Mouse (Mus musculus) kidney, embryonic 14.5 days (tissue): ENCODE measurements around the gene Tmem158. TPM values are rescaled to one million over a fixed set of nuclear protein-coding genes. Genes with fewer than 3 reads are reported as not detected.

Source experiments
- ATAC-seq: fragments of 200-750 bp; cut with Nextera tagmentation; 2 replicates; pipeline ENCODE4 v1.8.0; 2017; ENCODE audit warnings: moderate number of reproducible peaks, mild to moderate bottlenecking, moderate TSS enrichment, moderate library complexity; ENCODE audit not compliant: low FRiP score, low TSS enrichment
- H3K27ac ChIP-seq: fragments of 300-500 bp; sonication (generic); 2 replicates; pipeline ENCODE4 v1.5.1; 2014; ENCODE audit warnings: low read depth, mild to moderate bottlenecking, low read length, moderate library complexity, mixed read lengths
- H3K27me3 ChIP-seq: fragments of 300-500 bp; sonication (generic); 2 replicates; pipeline ENCODE4 v1.6.1; 2014; ENCODE audit warnings: mild to moderate bottlenecking, low read length; ENCODE audit not compliant: control insufficient read depth, insufficient read depth
- H3K36me3 ChIP-seq: fragments of 300-500 bp; sonication (generic); 2 replicates; pipeline ENCODE4 v1.6.1; 2014; ENCODE audit warnings: low read length, mixed read lengths; ENCODE audit not compliant: control insufficient read depth, insufficient read depth
- H3K4me1 ChIP-seq: fragments of 300-500 bp; sonication (generic); 2 replicates; pipeline ENCODE4 v1.6.1; 2014; ENCODE audit warnings: low read length, mixed read lengths; ENCODE audit not compliant: control insufficient read depth, insufficient read depth
- H3K4me2 ChIP-seq: fragments of 300-500 bp; sonication (generic); replicated peaks from 2 replicates; pipeline ENCODE4 v1.6.1; 2014; ENCODE audit warnings: low read depth, mild to moderate bottlenecking, low read length
- H3K4me3 ChIP-seq: fragments of 300-500 bp; sonication (generic); 2 replicates; pipeline ENCODE4 v1.5.1; 2014; ENCODE audit warnings: mild to moderate bottlenecking, low read length
- H3K9ac ChIP-seq: fragments of 300-500 bp; sonication (generic); 2 replicates; pipeline ENCODE4 v1.6.1; 2014; ENCODE audit warnings: low read depth, mild to moderate bottlenecking, low read length, moderate library complexity
- H3K9me3 ChIP-seq: fragments of 300-500 bp; sonication (generic); 2 replicates; pipeline ENCODE4 v1.6.1; 2016; ENCODE audit warnings: low read length; ENCODE audit not compliant: control insufficient read depth
- WGBS: fragments of 180-500 bp; shearing (Covaris S2); extraction: QIAGEN DNeasy Blood & Tissue Kit; methylation state at CpG from one replicate; pipeline ENCODE4 v1.1.7; 2014; 5-methylcytosine and 5-hydroxymethylcytosine counted together
- polyA plus RNA-seq: library from polyadenylated mRNA; unstranded; fragments of >200 nt; fragmentation: Nextera tagmentation; extraction: Ambion mirVana; gene quantifications from 2 replicates; pipeline ENCODE4 v1.2.1, GENCODE M21; 2014

Tmem158 gene
- polyA plus RNA-seq, 1 experiment from 2014 or later, result 5.8 TPM

DNA sequence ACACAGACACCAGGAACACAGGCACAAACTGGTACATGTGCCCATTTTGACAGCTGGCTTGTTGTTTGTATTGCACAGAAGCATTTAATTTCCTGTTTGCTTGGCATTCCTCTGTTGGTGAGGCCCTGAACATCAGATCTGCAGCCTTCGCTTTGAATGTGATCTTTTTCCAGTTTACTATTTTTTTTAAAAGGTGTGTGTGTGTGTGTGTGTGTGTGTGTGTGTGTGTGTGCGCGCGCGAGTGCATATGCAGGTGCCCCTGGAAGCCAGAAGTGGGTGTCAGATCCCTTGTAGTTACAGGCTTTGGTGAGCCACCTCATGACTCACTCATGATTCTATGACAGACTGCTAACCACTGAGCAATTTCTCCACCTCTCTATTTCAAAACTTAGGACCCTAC, 20.3 kb downstream of the Tmem158 start:
- Histone ChIP-seq H3K4me1 (peaks cover 9% of the 10 kb centered on the region; the same call in 1 of the 2 replicates), H3K9me3 (no peaks in the 10 kb centered on the region), H3K27me3 (no peaks in the 10 kb centered on the region), H3K4me2 (no peak overlapping the region), H3K9ac (no peak overlapping the region), H3K27ac (no peak overlapping the region), H3K36me3 (no peaks in the 10 kb centered on the region), H3K4me3 (no peak overlapping the region)
- 99% methylated on average over 5 of the region's 5 CpGs for WGBS
- ATAC-seq, result no peak

DNA sequence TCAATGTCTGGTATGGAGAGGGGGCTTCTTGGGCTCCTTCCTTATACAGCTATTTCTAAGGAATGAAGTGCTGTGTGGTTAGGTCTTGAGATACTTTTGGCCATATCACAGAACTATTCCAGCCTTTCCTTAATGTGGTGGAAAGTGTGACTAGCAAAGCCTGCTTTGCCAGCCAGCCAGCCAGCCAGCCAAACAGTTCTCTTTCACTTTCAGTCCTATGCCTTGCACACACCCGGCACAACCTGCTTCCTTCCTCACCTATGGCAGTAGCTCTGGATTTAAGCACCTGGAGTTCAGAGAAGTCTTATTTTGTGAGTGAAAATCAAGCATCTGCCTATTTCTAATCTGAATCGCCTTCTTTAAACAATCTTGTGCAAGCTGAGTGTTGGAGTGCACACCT, 20.9 kb downstream of the Tmem158 start:
- WGBS, result 81% methylated on average over 2 of the region's 2 CpGs
- Histone ChIP-seq H3K27me3 (no peaks in the 10 kb centered on the region), H3K36me3 (no peaks in the 10 kb centered on the region), H3K4me2 (no peak overlapping the region), H3K27ac (no peak overlapping the region), H3K4me1 (peaks cover 9% of the 10 kb centered on the region; the same call in 1 of the 2 replicates), H3K9me3 (no peaks in the 10 kb centered on the region), H3K9ac (no peak overlapping the region), H3K4me3 (no peak overlapping the region)
- no peak for ATAC-seq

DNA sequence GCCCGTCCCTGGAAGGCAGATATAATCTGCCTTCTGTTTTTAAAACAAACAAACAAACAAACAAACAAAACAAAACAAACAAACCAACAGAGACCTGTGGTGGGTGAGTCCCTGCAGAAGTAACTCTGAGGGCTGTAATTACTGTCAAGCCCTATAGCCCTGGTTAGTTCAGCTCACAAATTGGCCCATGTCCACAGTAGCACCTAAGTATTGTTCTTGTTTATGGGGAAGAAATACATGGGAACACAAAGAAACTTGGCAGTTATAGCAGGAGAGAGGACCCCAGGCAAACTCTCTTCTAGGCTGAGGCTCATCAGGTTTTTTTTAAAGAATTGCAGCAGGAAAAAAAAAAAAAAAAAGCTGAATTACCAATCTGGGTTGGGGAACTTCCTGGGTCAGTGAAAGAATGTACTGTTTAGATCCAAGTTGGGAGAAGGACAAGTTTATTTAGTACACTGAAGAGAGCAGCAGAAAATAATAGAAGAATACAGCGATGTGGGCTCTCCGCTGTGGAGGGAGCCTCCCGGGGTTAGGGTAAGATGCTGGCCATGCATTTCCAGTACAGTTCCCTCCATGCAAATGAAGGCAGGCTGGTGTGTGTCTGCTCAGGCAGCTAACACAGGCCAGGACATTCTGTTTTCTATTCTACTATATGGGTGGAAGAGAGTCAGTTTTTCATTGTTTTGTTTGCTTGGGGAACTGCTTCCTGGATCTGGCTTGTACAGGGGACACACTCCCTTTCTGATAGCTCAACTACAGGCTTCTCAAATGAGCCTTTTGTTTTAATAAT, 22.1 kb downstream of the Tmem158 start:
- 40% methylated on average over 4 of the region's 4 CpGs for WGBS
- ATAC-seq, result no peak
- Histone ChIP-seq H3K9ac (peak overlapping the region; percentile 18; the same call in 1 of the 2 replicates), H3K36me3 (no peaks in the 10 kb centered on the region), H3K4me3 (no peak overlapping the region), H3K4me1 (peaks cover 9% of the 10 kb centered on the region; the same call in 1 of the 2 replicates), H3K9me3 (no peaks in the 10 kb centered on the region), H3K27ac (peak overlapping the region; percentile 18; the same call in 1 of the 2 replicates), H3K4me2 (no peak overlapping the region), H3K27me3 (no peaks in the 10 kb centered on the region)

DNA sequence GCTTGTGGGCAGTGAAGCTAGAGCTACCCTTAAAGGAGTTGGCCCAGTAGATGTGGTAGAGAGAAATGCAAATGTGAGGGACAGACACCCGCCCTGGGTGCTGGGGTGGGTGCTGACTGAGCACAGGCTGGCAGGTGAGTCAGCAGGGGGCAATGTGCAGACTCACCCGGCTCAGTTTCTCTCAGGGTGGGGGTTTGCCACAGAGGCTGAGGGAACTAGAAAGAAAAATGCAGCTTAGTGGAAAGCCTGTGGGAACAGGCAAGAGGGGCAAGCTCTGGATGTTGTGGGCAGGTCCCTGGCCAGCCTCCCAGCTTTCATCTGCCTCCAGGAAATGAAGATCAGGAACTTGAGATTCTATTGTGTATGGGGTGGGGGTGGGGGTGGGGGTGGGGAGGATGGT, 22.8 kb downstream of the Tmem158 start:
- H3K9ac ChIP-seq, result 0 out of 2 replicates have a peak overlapping the region, but pooled peaks have one; percentile 28
- no peak overlapping the region for H3K27ac ChIP-seq
- H3K4me2 ChIP-seq, result no peak overlapping the region
- H3K27me3 ChIP-seq, result no peaks in the 10 kb centered on the region
- no peak overlapping the region for H3K4me3 ChIP-seq
- peak; percentile 78 for ATAC-seq
- H3K9me3 ChIP-seq, result no peaks in the 10 kb centered on the region
- H3K36me3 ChIP-seq, result no peaks in the 10 kb centered on the region
- 21% methylated on average over 2 of the region's 2 CpGs for WGBS
- H3K4me1 ChIP-seq, result peaks cover 9% of the 10 kb centered on the region; the same call in 1 of the 2 replicates

DNA sequence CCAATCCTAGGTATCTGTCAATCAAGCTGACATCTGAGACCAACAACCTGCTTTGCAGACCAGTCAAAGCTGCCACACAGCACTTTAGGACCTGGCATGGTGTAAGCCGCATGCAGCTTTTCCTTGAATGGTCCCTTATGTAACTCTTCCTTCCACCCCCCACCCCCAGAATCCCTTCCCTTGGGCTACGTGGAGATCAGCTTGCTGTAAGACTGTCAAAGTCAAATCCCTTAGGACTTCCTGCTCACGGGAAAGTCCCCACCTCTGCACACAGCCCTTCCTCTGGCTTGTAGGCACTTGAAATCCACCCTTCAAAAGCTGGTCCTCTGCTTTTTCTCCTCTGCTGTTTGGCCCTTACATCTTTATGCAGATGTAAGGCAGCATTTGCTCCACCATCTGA, 24.9 kb downstream of the Tmem158 start:
- Histone ChIP-seq H3K4me2 (no peak overlapping the region), H3K4me1 (peaks cover 9% of the 10 kb centered on the region; the same call in 1 of the 2 replicates), H3K4me3 (no peak overlapping the region), H3K9ac (no peak overlapping the region), H3K9me3 (no peaks in the 10 kb centered on the region), H3K27ac (no peak overlapping the region), H3K27me3 (no peaks in the 10 kb centered on the region), H3K36me3 (no peaks in the 10 kb centered on the region)
- no peak for ATAC-seq
- WGBS, result 45% methylated on average over 3 of the region's 3 CpGs

DNA sequence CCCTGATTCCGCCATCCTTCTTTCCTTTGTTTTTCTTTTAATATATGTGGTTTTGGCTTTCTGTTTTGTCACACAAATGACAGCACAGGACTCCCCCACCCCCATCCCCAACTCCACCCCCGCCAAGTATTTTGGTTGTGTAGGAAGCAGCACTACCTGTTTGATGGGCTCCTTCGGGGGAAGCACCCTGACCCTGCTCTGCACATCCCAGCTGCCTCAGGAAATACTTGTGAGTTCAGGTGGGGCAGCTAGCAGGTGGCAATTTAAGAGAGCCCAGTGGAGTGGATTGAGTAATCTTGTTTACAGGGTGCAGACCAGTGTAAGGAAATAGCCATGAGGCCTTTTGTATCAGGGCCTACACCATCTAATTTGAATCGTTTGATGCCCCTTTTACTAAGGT, 30.7 kb downstream of the Tmem158 start:
- no peak overlapping the region for H3K4me2 ChIP-seq
- H3K27ac ChIP-seq, result no peak overlapping the region
- no peak for ATAC-seq
- H3K4me3 ChIP-seq, result no peak overlapping the region
- H3K9ac ChIP-seq, result no peak overlapping the region
- no peaks in the 10 kb centered on the region for H3K36me3 ChIP-seq
- no peaks in the 10 kb centered on the region for H3K9me3 ChIP-seq
- WGBS, result 60% methylated on average over 4 of the region's 4 CpGs
- no peaks in the 10 kb centered on the region for H3K4me1 ChIP-seq
- H3K27me3 ChIP-seq, result no peaks in the 10 kb centered on the region

DNA sequence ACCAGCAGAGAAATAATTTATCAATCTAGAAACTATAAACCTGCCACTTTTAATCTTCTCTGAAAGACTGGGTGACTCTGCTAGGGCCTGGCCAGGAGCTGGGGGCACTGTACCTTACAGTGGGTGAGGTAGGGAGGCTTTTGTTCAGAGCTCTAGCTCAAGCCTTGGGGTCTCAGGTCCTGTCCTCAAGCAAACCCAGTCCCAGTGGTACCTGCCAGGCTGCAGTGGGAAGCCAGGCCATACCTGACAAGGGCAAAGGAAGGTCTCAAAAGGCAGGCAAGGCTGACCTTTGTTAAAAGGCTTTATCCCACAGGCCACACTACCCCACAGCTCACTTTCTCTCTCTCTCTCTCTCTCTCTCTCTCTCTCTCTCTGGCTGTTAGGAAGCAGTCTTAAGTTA, 31.9 kb downstream of the Tmem158 start:
- H3K27ac ChIP-seq, result no peak overlapping the region
- no peaks in the 10 kb centered on the region for H3K36me3 ChIP-seq
- H3K4me3 ChIP-seq, result no peak overlapping the region
- no peak for ATAC-seq
- no peak overlapping the region for H3K4me2 ChIP-seq
- H3K9ac ChIP-seq, result no peak overlapping the region
- no peaks in the 10 kb centered on the region for H3K27me3 ChIP-seq
- no peaks in the 10 kb centered on the region for H3K9me3 ChIP-seq
- no peaks in the 10 kb centered on the region for H3K4me1 ChIP-seq

DNA sequence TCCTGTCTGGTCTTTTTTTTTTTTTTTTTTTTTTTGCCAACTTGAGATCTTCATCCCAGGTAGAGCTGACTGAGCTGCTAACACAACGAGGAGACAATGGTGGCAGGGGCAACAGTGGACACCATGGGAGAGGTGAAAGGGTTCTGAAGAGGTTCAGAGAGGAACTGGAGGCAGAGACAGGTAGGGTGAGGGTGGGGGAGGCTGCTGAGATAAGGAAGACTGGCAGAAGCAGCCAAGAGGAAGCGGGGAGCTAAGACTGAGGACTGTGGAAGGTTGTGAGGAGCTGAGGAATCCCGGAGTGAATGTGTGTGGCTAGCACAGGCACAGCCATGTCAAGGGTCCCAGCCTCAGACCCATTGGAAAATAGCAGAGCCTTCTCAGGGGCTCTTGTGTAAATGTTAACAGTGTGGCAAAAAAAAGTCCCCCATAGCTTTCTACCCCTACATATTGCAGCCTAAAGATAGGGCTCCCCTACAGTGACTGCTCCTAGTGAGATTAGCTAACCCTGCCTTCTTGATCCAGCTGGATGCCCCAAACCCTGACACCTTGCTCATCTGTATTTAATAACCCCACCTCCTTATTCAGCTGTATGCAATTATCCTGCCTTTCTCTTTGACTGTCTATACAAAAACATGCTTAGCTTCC, 33.3 kb downstream of the Tmem158 start:
- no peaks in the 10 kb centered on the region for H3K36me3 ChIP-seq
- 86% methylated on average over 3 of the region's 3 CpGs for WGBS
- no peak overlapping the region for H3K27ac ChIP-seq

DNA sequence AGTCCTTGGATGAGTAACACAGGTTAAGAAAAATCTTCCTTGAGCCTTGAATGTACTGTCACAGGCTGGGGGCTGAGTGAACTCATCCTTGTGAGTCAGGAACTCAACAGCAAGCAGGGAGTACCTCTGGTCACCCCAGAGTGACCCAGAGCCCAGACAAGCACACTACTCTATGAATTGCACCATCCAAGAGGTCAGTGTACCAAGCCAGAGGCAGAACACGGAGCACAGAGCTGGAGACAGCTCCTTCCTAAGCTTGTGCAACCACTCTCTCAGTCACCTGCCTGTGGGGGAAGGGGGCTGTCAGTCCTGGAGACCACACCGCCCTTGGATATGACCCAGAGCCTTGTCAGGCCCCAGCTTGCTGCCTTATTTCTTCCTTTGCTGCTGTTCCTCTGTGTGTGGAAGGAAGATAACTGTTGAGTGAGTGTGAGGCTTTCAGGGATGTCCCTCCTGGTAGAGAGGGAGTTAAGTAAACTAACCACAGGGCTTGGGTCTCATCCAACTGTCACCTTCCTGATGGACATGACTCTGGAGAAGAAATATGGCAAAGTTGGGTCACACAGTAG, 35.6 kb downstream of the Tmem158 start:
- H3K36me3 ChIP-seq, result no peaks in the 10 kb centered on the region
- 69% methylated on average over 2 of the region's 2 CpGs for WGBS
- H3K27ac ChIP-seq, result no peak overlapping the region
- no peaks in the 10 kb centered on the region for H3K9me3 ChIP-seq
- no peaks in the 10 kb centered on the region for H3K27me3 ChIP-seq
- no peaks in the 10 kb centered on the region for H3K4me1 ChIP-seq
- H3K4me2 ChIP-seq, result no peak overlapping the region
- no peak overlapping the region for H3K9ac ChIP-seq
- no peak for ATAC-seq
- H3K4me3 ChIP-seq, result no peak overlapping the region

More for the DNA sequence above, 33.3 kb downstream of the Tmem158 start:
- Histone ChIP-seq H3K9ac (no peak overlapping the region), H3K9me3 (no peaks in the 10 kb centered on the region), H3K4me3 (no peak overlapping the region), H3K27me3 (no peaks in the 10 kb centered on the region), H3K4me1 (no peaks in the 10 kb centered on the region), H3K4me2 (no peak overlapping the region)
- ATAC-seq, result no peak
